9 mouse cellular contexts compared by ENCODE assay signal in genomic region chr11:115766981-115767380, GRCm38 (mm10). TPM values are rescaled to one million over a fixed set of nuclear protein-coding genes. Genes with fewer than 3 reads are reported as not detected.
DNase-seq lines count a peak whose midpoint lies in the region; ATAC-seq lines count a peak whose summit lies in the region.
"Had no signal": no experiment of that assay in that cellular context is flagged by ENCODE, and none has a peak within 500 bp of the region (broad histone marks: within the 10 kb centered on the region; RNA-seq: fewer than 3 reads in every experiment).

No protein-coding gene starts in this region.

- peak overlapping the region; percentile 99; the same call in 1 of the 2 replicates for H3K27ac ChIP-seq in hindbrain, embryonic 10.5 days
- no peak overlapping the region for H3K27ac ChIP-seq in hindbrain, embryonic 11.5 days (ENCODE audit: low read depth, low read length)
- H3K27ac ChIP-seq in heart, embryonic 16.5 days (ENCODE audit: low read length), result peak overlapping the region; percentile 99
- H3K27ac ChIP-seq in neural tube, embryonic 12.5 days, result no peak overlapping the region

- H3K36me3 ChIP-seq in hindbrain, embryonic 10.5 days, result peaks cover 11% of the 10 kb centered on the region
- H3K36me3 ChIP-seq in hindbrain, embryonic 11.5 days (ENCODE audit: control insufficient read depth, insufficient read depth, low read length), result no peaks in the 10 kb centered on the region
- no peaks in the 10 kb centered on the region for H3K36me3 ChIP-seq in heart, embryonic 16.5 days (ENCODE audit: control insufficient read depth, insufficient read depth)
- no peaks in the 10 kb centered on the region for H3K36me3 ChIP-seq in neural tube, embryonic 12.5 days

- no peaks in the 10 kb centered on the region for H3K27me3 ChIP-seq in hindbrain, embryonic 10.5 days (ENCODE audit: insufficient read depth, poor library complexity, severe bottlenecking)
- no peaks in the 10 kb centered on the region for H3K27me3 ChIP-seq in hindbrain, embryonic 11.5 days (ENCODE audit: control insufficient read depth, insufficient read depth, low read length)
- H3K27me3 ChIP-seq in heart, embryonic 16.5 days (ENCODE audit: control insufficient read depth, insufficient read depth, low read length), result no peaks in the 10 kb centered on the region
- H3K27me3 ChIP-seq in neural tube, embryonic 12.5 days (replicated peaks), result no peaks in the 10 kb centered on the region

- H3K4me1 ChIP-seq in hindbrain, embryonic 10.5 days (replicated peaks), result peaks cover 38% of the 10 kb centered on the region
- 0 out of 2 replicates have a peak, but pooled peaks cover 2% of the 10 kb centered on the region for H3K4me1 ChIP-seq in hindbrain, embryonic 11.5 days (replicated peaks; ENCODE audit: control insufficient read depth, insufficient read depth, low read length)
- peaks cover 31% of the 10 kb centered on the region for H3K4me1 ChIP-seq in heart, embryonic 16.5 days (ENCODE audit: control insufficient read depth, insufficient read depth, low read length)
- H3K4me1 ChIP-seq in neural tube, embryonic 12.5 days, result peaks cover 21% of the 10 kb centered on the region

- H3K4me2 ChIP-seq in hindbrain, embryonic 11.5 days (replicated peaks; ENCODE audit: low read depth, low read length), result no peak overlapping the region
- H3K4me2 ChIP-seq in heart, embryonic 16.5 days (ENCODE audit: low read depth, low read length), result peak overlapping the region; percentile 80
- H3K4me2 ChIP-seq in neural tube, embryonic 12.5 days (replicated peaks), result peak overlapping the region; percentile 78

- no peak overlapping the region for H3K9ac ChIP-seq in hindbrain, embryonic 11.5 days (ENCODE audit: low read depth, low read length)
- peak overlapping the region; percentile 92 for H3K9ac ChIP-seq in heart, embryonic 16.5 days (ENCODE audit: low read length)
- no peak overlapping the region; the same call in 1 of the 2 replicates for H3K9ac ChIP-seq in neural tube, embryonic 12.5 days

- ATAC-seq in hindbrain, embryonic 11.5 days (ENCODE audit: low FRiP score), result no peak
- ATAC-seq in heart, embryonic 16.5 days (replicated peaks; ENCODE audit: extremely low read depth, insufficient read depth, low FRiP score), result no peak
- ATAC-seq in neural tube, embryonic 12.5 days (ENCODE audit: low FRiP score, low read depth), result no peak

- peak overlapping the region; percentile 83 for H3K4me3 ChIP-seq in hindbrain, embryonic 10.5 days
- no peak overlapping the region for H3K4me3 ChIP-seq in hindbrain, embryonic 11.5 days (ENCODE audit: low read depth, low read length)
- H3K4me3 ChIP-seq in heart, embryonic 16.5 days (ENCODE audit: low read length), result peak overlapping the region; percentile 79
- no peak overlapping the region for H3K4me3 ChIP-seq in neural tube, embryonic 12.5 days

- WGBS in hindbrain, embryonic 10.5 days, result 93% methylated on average over 8 of the region's 8 CpGs
- 90% methylated on average over 8 of the region's 8 CpGs for WGBS in hindbrain, embryonic 11.5 days
- WGBS in heart, embryonic 16.5 days, result 67% methylated on average over 8 of the region's 8 CpGs
- 95% methylated on average over 8 of the region's 8 CpGs for WGBS in neural tube, embryonic 12.5 days

- DNase-seq in hindbrain, embryonic 10.5 days (ENCODE audit: low spot score), result no peak
- DNase-seq in hindbrain, embryonic 11.5 days (ENCODE audit: low spot score), result no peak
- DNase-seq in kidney, postnatal 25 days, result peak; percentile 77 to 89
- no peak for DNase-seq in T-cell, adult 2 months (ENCODE audit: low spot score)
- DNase-seq in thymus, postnatal 14 days, result no peak
- DNase-seq in ovary, postnatal 14 days (ENCODE audit: low spot score), result no peak
- DNase-seq: right cerebral cortex, postnatal 14 days had no signal

- no peaks in the 10 kb centered on the region for H3K9me3 ChIP-seq in hindbrain, embryonic 10.5 days
- H3K9me3 ChIP-seq in hindbrain, embryonic 11.5 days (ENCODE audit: control insufficient read depth, low read length), result no peaks in the 10 kb centered on the region
- H3K9me3 ChIP-seq in heart, embryonic 16.5 days (replicated peaks; ENCODE audit: control insufficient read depth, low read length), result no peaks in the 10 kb centered on the region
- no peaks in the 10 kb centered on the region for H3K9me3 ChIP-seq in neural tube, embryonic 12.5 days

RNA-seq across cellular contexts. Expression of gene Tmem94, which starts 1.7 kb away (rescaled TPM):
- polyA plus RNA-seq in hindbrain, embryonic 10.5 days (2016; fragmentation: Nextera tagmentation; extraction: Ambion mirVana), result 42.0 and 47.4 TPM in 2 replicates
- 15.5 and 16.4 TPM in 2 replicates for polyA plus RNA-seq in hindbrain, embryonic 11.5 days (2014; fragmentation: Nextera tagmentation; extraction: Ambion mirVana)
- 36.8 and 43.1 TPM in 2 replicates for polyA plus RNA-seq in heart, embryonic 16.5 days (2015; fragmentation: Nextera tagmentation; extraction: Ambion mirVana)
- polyA plus RNA-seq in neural tube, embryonic 12.5 days (2016; fragmentation: Nextera tagmentation; extraction: Ambion mirVana), result 32.6 and 34.7 TPM in 2 replicates

RNA-seq across cellular contexts. Expression of gene Caskin2, which starts 46.5 kb away (rescaled TPM):
- polyA plus RNA-seq in hindbrain, embryonic 10.5 days (2016; fragmentation: Nextera tagmentation; extraction: Ambion mirVana), result 19.0 and 21.5 TPM in 2 replicates
- 12.2 and 12.9 TPM in 2 replicates for polyA plus RNA-seq in hindbrain, embryonic 11.5 days (2014; fragmentation: Nextera tagmentation; extraction: Ambion mirVana)
- 18.9 and 22.1 TPM in 2 replicates for polyA plus RNA-seq in heart, embryonic 16.5 days (2015; fragmentation: Nextera tagmentation; extraction: Ambion mirVana)
- 14.4 and 16.7 TPM in 2 replicates for polyA plus RNA-seq in neural tube, embryonic 12.5 days (2016; fragmentation: Nextera tagmentation; extraction: Ambion mirVana)

RNA-seq across cellular contexts. Expression of gene Tsen54, which starts 47.5 kb away (rescaled TPM):
- polyA plus RNA-seq in hindbrain, embryonic 10.5 days (2016; fragmentation: Nextera tagmentation; extraction: Ambion mirVana), result 38.1 and 41.5 TPM in 2 replicates
- 17.9 and 21.3 TPM in 2 replicates for polyA plus RNA-seq in hindbrain, embryonic 11.5 days (2014; fragmentation: Nextera tagmentation; extraction: Ambion mirVana)
- polyA plus RNA-seq in heart, embryonic 16.5 days (2015; fragmentation: Nextera tagmentation; extraction: Ambion mirVana), result 26.2 and 28.3 TPM in 2 replicates
- 26.4 and 30.7 TPM in 2 replicates for polyA plus RNA-seq in neural tube, embryonic 12.5 days (2016; fragmentation: Nextera tagmentation; extraction: Ambion mirVana)

RNA-seq across cellular contexts. Expression of gene Llgl2, which starts 56.9 kb away (rescaled TPM):
- polyA plus RNA-seq in hindbrain, embryonic 10.5 days (2016; fragmentation: Nextera tagmentation; extraction: Ambion mirVana), result 10.4 and 11.9 TPM in 2 replicates
- polyA plus RNA-seq in hindbrain, embryonic 11.5 days (2014; fragmentation: Nextera tagmentation; extraction: Ambion mirVana), result 3.8 and 5.4 TPM in 2 replicates
- polyA plus RNA-seq in heart, embryonic 16.5 days (2015; fragmentation: Nextera tagmentation; extraction: Ambion mirVana), result 17.7 and 18.2 TPM in 2 replicates
- polyA plus RNA-seq in neural tube, embryonic 12.5 days (2016; fragmentation: Nextera tagmentation; extraction: Ambion mirVana), result 3.9 and 5.7 TPM in 2 replicates

RNA-seq across cellular contexts. Expression of gene Grb2, which starts 58.6 kb away (rescaled TPM):
- 92.7 and 119 TPM in 2 replicates for polyA plus RNA-seq in hindbrain, embryonic 10.5 days (2016; fragmentation: Nextera tagmentation; extraction: Ambion mirVana)
- polyA plus RNA-seq in hindbrain, embryonic 11.5 days (2014; fragmentation: Nextera tagmentation; extraction: Ambion mirVana), result 76.7 and 79.2 TPM in 2 replicates
- polyA plus RNA-seq in heart, embryonic 16.5 days (2015; fragmentation: Nextera tagmentation; extraction: Ambion mirVana), result 103 and 118 TPM in 2 replicates
- polyA plus RNA-seq in neural tube, embryonic 12.5 days (2016; fragmentation: Nextera tagmentation; extraction: Ambion mirVana), result 173 and 186 TPM in 2 replicates

Comparison
In these comparisons a context has a peak if more than half of its experiments do, and no peak if none do; other contexts are left out.
1. H3K27ac ChIP-seq: peak in hindbrain, embryonic 10.5 days (single experiment) and heart, embryonic 16.5 days (single experiment); none in hindbrain, embryonic 11.5 days (single experiment) and neural tube, embryonic 12.5 days (single experiment).
2. H3K4me3 ChIP-seq: peak in hindbrain, embryonic 10.5 days (single experiment) and heart, embryonic 16.5 days (single experiment); none in hindbrain, embryonic 11.5 days (single experiment) and neural tube, embryonic 12.5 days (single experiment).
3. DNase-seq: peak in kidney, postnatal 25 days (2 of 2); none in hindbrain, embryonic 10.5 days (single experiment), hindbrain, embryonic 11.5 days (single experiment), T-cell, adult 2 months (single experiment), thymus, postnatal 14 days (single experiment) and ovary, postnatal 14 days (single experiment).